Mouse (Mus musculus): ENCODE data around the gene Dhrs11.
A peak's percentile ranks its signal among the peaks of the same experiment; 100 is the strongest.
"Not testable (repeated sequence)": the region's sequence is repeated elsewhere in the genome, so short reads cannot be mapped to it uniquely, and the experiment has no call there.

Dhrs11 gene

DNA sequence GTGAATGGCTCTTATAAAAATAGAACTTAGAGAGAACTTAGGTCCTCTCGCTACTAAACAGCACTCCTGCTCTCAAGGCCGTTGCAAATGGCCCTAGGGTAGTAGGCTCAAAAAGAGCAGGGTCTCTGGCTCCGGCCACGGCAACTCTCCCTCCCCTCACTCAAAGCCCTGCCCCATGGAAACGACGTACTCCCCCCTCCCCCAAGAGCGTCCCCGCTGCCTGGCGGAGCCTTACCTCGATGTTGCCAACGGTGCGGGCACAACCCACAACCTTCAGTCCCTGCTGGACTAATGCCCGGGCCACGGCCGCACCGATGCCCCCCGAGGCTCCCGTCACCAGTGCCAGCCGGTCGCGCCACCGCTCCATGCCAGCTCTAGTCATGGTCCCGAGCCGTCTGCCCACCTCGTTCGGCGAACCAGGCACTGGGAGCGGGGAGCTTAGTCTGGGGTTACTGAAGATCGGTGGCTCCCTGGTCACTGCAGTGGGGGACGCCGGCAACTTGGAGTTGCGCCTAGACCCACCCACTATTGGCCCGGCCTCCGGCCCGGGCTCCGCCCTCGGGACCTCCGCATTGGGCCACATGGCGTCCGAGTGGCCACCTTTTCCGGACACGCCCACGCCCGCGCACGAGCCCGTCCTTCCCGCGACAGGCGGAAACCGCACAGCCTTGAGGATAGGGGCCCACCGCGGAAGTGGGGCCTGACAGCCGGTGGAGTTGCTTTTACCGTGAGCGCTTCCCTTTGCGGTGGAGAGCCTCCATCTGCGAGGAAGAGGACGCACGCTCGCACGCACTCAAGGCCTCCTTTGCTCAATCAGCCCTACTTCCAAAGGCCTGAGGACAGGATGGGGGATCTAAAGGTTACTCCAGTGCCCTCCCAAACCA lies at the start of gene Dhrs11:
Dhrs11 (minus strand) TSS at position 479 of the 884 bp plus-strand sequence.
- DNase-seq (ENCODE audit: low spot score): peak; percentile 97

DNA sequence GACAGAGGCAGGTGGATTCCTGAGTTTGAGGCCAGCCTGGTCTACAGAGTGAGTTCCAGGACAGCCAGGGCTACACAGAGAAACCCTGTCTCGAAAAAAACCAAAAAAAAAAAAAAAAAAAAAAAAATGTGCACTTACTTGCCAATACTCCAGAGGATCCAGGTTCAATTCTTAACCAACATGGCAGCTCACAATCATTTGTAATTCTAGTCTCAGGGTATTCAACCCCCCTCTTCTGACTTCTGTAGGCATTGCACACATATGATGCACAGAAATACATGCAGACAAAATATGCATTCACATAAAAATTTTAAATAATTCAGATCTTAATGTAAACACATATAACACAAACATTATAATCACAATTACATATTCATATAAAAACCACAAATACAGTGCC lies 47.2 kb upstream of the Dhrs11 start:
- not testable (repeated sequence) for DNase-seq (ENCODE audit: low spot score)

DNA sequence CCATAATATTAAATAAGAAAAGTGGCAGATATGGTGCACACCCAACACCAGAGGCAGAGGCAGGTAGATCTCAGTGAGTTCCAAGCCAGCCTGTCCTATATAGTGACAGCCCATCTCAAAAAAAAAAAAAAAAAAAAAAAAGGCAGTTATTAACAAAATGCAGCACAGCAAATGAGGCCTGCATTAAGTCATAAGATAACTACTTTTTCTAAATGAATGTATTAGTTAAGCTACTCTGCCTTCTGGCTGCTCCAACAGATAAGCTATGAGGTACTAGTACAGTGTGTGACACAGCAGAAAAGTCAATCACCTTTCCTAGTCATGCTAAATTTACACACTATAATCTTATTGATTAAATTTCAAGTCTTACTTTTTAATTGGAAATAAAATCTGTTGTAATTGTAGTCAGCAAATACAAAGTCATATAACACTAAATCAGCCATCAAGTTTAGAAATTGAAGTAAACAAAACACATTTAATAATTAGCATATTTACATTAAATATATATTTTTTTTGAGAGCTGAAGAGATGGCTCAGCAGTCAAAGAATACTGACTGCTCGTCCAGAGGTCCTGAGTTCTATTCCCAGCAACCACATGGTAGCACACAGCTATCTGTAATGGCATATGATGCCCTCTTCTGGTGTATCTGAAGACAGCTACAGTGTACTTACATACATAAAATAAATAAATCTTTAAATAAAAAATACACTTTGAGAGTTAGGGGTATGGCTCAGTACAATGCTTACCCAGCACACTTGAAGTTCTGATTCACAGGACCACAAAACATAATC lies 44.4 kb upstream of the Dhrs11 start:
- no peak for DNase-seq (ENCODE audit: low spot score)

DNA sequence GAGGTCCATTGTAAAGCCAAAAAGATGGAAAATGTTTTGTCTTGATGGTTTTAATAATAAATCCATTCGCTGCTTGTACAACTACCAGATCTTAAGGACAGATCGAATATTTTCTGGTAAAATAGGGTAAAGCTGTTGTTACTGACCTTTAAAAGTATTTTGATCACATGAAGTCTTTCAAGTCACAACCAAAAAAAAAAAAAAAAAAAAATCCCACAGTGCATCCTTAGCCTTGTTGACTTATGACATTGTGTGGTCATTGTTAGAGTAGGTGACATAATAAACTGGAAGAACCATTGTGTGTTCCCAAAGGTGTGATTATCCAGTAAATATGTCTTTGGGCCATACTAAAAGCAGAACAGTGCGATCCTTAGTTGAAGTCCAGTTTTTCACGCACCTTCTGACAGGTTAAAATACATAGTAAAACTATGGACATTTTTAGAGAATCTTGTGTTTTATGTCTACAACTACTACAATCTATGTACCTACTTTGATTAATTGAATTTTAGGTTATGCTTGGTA lies 42.8 kb upstream of the Dhrs11 start:
- DNase-seq (ENCODE audit: low spot score): no peak

DNA sequence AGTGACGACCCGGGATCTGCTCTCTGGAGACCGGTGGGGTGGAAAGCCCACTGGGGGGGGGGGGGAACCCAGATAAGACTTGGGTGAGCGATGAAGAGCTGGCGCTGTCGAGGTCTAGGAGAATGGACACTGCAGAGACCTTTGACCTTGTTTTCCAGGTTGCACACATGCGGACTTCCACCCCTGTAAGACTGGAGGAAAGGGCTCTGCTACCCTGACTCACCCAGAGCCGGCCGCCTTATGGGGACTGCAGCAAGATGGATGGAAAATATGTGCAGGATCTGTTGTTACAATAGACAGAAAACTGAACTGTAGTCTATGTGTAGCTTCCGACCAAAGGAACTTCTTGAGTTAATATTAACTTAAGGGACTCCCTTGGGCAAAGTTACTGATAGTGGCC lies 42.3 kb upstream of the Dhrs11 start:
- DNase-seq (ENCODE audit: low spot score): peak; percentile 55

DNA sequence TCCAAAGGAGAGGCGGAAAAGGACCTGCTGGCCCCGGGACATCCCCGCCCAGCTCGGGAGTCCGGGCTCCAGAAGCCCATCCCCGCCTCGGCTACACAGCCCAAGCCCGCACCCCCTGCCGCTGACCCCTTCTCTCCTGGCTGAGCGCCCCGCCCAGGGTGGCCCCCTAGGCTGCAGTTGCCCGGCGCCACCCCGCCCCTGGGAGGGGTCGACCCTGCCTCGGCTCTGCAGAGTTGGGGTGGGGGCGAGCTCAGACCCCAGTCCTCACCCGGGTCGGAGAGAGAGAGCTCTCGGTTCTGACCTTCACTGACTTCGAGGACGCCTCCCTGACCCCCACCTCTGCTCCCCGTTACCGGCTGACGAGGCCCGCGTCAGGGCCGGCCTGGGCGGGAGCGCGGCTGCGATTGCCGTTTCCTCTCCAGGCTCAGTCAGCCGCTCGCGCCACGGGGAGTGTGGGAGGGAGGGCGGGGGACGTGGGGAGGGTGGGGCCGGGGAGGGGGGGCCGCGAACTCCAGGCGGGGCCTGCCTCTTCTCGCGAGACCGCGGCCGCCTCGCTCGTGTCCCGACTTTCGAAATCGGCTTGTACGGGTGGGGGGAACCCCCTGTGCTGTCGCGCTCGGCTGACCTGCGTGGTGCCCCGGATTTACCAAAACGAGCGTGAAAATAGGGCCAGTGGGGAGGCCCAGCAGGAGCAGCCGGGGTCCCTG lies 41.7 kb upstream of the Dhrs11 start, which contains the start of gene Ggnbp2:
Ggnbp2 (minus strand) TSS at position 481 of the 707 bp plus-strand sequence.
- DNase-seq (ENCODE audit: low spot score): peak; percentile 94

DNA sequence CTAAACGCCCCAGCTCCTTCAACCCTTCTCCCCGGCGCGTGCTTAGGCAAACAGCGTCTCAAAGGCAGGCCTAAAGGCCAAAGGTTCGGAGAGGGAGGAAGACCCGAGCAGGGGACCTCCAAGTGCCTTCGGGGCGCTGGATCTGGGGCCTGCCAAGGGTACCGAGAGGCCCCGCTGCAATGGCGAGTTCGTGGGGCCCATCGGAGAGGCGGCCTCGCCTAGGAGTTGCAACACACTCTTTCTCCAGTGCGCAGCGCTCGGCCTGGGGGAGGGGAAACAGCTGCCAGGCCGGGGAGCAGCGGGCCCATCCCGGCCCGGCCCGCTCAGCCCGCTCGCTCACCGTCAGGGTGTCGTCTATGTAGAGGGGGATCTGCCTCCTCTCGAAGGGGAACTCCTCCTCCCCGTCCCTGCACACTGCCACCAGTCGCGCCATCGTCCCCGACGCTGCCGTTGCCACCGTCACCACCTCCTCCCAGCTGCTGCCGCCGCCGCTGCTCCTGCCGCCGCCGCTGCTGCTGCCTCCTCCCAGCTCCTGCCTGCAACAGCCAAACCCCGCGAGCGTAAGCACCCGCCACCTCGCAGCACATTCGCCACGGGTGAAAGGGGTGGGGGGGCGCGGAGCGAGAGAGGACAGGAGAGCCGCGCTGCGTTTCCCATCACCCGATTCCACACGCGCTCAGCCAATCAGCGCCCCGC lies 40.9 kb upstream of the Dhrs11 start:
- DNase-seq (ENCODE audit: low spot score): peak; percentile 96

DNA sequence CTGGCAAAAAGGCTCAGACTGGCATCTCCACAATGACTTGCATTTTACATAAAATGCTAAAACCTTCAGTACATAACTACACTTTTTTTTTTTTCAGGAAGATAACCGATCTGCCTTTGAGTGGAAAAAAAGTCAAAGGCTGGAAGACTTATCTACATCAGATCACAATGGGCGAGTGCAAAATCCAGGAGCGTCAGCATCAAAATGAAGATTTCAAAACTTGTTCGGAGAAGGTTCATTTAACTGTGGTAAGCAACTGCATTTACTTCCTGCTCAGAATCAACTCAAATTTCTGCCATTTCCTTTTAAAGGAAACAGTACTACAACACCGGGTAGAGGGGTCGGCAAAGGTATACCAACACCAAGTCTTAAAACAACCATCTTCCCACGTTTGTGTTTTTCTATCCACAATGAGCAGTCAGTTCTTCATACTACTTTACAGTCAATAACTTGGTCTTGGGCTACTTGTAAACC lies 40.0 kb upstream of the Dhrs11 start:
- no peak for DNase-seq (ENCODE audit: low spot score)

DNA sequence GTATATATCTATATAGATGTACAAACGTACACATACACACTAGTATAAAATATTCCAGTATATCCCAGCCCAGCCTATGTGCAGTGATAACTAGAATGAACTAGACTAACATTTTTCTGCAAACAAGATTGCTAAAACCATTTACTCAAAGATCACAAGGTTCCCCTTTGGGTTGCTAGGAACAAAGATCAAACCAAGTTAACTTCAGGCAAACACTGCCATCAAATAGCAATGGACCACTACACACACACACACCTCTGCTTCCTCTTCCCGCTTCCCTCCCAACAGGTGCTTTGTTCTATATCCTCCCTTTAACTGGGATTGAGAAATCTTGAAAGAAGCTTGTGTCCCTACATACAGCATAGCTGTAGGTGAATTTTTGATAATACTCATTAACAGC lies 38.8 kb upstream of the Dhrs11 start:
- no peak for DNase-seq (ENCODE audit: low spot score)

DNA sequence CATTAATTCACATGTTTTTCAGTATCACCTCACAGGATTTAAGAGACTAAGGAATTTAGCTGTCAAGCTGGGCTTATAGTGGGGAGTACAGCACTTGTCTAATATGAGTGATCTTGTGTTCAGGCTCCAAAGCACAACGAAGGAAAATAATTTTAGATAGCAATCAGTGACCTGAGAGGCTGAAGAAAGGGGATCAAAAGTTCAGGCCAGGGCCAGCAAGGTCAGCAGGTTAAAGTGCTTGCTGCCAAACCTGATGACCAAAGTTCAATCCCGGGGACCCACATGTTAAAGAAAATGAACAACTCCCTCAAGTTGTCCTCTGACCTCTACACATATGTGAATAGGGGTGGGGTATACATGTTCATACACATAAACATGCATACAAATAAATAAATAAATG lies 36.5 kb upstream of the Dhrs11 start:
- no peak for DNase-seq (ENCODE audit: low spot score)

DNA sequence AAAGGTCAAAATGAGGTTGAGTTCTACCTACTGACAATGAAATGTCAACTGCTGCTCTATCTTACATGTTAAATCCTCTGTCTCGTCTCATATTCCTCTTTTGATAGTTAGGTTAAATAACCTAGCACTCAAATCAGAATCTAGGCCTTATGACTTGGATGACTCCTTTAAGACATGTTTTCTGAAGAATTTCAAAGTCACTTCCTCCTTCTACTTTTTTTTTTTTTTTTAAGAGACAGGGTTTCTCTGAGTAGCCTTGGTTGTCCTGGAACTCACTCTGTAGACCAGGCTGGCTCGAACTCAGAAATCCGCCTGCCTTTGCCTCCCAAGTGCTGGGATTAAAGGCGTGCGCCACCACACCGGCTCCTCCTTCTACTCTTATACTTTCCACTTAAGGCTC lies 26.5 kb upstream of the Dhrs11 start:
- no peak for DNase-seq (ENCODE audit: low spot score)

DNA sequence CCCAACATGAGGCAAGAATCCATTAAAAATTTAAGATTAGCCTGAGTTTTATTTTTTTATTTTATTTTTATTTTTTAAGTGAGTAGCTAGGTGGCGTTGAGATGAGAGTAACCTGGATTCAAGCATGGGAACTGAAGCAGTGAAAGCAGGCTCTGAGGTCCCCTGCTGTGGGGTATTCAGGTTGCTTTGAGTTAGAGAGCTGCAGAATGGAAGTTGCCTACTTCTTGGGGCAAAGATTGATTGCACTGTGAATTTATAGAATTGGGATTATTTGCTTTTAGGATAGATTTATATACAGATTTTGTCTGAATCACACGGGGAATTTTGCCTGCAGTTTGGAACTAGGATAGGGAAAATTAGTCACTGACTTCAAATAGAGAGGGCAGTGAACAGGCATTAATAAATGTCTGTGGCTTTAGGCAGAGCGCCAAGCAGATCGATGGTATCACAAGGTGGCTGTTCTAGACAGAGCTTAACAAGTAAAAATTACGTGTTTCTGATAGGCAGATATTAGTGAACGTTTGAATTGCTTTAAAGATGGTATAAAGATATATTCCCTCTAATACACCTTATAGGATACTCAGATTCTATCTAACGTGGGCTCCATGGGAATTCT lies 18.8 kb upstream of the Dhrs11 start:
- no peak for DNase-seq (ENCODE audit: low spot score)

DNA sequence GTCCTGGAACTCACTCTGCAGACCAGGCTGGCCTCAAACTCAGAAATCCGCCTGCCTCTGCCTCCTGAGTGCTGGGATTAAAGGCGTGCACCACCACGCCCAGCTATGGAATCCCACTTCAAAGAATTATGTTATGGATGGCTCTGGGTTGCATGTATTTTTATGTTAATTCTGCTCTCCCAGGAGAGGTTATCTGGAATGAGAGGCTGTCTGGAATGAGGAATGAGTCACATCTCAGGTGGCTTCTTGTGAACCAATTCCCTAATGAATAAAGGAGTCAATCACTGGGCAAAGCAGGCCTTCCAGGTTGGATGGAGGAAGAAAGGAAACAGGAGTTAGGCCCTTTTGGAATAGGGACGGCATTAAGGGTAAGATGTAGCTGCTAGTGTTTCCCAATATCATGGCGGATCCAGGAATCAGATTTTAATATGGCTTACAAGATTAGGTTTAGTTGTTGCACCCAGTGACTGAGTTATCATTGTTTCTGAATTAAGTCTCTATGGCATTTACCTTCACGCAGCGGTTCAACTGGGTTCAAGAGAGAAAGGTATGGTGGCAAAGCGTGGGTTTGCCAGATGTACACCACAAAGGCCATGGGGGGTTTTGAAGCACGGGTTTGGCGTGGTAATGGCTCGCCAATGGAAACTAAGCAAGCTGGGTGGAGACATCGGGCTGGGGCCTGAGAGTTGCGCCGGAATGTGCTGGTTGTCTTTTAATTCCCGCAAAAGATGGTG lies 18.1 kb upstream of the Dhrs11 start:
- no peak for DNase-seq (ENCODE audit: low spot score)

DNA sequence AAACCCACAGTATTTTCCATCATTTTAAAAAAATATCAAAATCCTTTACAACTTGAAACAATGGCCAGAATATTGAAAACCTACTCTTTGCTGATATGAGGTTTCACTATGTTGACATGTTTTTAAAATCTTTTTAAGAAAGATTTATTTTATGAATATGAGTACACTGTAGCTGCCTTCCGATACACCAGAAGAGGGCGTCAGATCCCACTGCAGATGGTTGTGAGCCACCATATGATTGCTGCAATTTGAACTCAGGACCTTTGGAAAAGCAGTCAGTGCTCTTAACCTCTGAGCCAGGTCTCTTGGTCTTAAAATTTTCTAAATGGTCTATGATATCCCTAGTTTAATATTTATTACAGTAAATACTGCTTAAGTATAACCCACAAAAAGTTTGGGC lies 10.5 kb upstream of the Dhrs11 start:
- no peak for DNase-seq (ENCODE audit: low spot score)

DNA sequence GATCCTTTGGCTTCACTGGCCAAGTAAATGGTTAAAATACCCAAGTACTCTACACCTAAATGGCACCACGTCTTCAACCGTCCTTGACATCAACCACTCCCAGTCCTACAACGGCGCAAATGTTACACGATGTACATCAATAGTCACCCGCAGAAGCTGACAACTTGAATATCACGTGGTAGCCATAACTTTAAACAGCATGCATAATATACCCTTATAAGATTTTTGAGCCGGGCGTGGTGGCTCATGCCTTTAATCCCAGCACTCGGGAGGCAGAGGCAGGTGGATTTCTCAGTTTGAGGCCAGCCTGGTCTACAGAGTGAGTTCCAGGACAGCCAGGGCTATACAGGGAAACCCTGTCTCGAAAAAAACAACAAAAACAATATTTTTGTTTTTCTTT lies 701 bp upstream of the Dhrs11 start:
- DNase-seq (ENCODE audit: low spot score): not testable (repeated sequence)

DNA sequence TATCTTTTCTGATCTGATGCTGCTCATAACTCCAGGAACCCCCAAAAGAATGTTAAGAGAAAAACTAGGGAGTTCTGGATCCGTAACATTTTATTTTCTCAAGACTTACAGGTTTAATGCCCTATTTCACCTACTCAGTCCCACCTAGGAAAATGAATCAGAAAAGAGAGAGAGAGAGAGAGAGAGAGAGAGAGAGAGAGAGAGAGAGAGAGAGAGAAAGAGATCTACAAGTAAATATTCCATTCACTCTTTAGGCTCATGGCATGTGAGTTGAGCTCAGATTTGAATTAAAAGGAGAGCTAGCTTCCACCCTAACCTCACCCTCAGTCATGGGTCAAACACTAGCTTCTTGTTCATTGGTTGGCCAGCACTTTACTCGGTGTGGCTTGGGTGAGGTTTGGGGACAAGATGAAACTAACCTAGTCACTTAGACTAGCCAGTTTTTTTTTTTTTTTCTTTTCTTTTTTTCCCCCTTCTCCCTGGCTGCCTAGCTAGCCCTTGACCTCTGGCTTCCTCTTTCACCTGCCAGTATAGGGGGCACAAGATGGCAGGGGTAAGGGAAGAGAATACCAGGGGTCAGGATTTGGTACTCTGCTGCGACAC lies 792 bp downstream of the Dhrs11 start:
- DNase-seq (ENCODE audit: low spot score): no peak

DNA sequence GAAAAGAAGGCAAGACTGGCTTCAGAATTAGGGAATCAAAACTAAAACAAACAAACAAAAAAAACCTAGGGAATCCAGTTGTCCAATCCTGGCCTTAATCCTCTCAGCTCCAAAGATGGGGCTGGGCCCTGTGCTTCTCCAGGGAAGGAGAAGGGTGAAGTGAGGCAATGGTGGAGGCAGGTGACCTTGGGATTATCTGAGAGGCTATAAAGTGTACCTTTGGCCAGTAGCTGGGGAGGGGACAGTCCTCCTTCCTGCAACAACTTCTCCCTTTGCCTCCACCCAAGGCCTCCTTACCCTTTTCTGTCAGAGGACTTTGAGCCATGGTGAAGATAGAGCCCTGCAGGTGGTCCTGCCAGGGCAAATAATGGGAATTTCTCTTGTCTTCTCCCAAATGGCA lies 1.3 kb downstream of the Dhrs11 start:
- peak; percentile 40 for DNase-seq (ENCODE audit: low spot score)

DNA sequence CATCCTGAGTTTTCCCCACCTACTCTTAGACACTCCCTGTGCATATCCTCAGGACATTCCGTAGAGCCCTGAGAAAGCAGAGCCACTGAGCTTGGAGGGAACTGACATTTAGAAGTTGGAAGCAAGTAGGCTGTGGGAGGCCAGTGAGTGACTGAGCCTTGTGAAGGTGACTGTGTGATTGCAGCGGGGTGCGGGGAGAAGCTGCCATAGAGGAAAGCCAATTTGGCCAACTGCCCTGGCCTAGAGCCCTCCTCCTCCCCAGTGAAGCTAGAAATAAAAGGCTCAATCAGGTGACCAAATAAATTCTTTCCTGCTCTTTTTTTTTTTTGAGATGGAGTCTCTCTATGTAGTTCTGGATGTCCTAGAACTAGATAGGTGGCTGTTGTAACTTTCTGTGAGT lies 2.6 kb downstream of the Dhrs11 start:
- DNase-seq (ENCODE audit: low spot score): peak; percentile 78

DNA sequence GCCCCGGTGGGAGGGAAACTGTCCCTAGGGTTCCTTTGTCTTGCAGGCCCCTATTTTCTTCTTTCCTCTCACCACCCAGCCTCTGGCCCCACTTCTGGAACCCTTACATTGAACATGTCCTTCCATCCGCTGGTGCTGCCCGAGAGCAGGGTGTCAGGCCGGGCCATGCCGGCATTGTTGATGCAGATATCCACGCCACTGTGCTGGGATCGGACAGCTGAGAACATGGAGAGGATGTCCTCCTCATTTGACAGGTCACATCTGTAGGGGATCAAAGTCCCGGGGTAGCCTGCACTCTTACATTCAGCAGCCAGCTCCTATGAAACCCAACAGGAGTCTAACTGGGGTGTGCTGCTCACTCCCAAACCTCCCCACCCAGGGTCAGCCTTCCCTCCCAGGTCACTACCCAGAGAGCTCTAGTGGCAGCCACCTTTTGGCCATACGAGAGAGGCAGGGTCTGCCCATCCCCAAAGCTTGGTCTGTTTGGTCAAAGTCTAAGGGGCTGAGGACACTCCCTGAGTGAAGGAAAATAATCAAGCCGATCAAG lies 3.5 kb downstream of the Dhrs11 start:
- DNase-seq (ENCODE audit: low spot score): peak; percentile 45

DNA sequence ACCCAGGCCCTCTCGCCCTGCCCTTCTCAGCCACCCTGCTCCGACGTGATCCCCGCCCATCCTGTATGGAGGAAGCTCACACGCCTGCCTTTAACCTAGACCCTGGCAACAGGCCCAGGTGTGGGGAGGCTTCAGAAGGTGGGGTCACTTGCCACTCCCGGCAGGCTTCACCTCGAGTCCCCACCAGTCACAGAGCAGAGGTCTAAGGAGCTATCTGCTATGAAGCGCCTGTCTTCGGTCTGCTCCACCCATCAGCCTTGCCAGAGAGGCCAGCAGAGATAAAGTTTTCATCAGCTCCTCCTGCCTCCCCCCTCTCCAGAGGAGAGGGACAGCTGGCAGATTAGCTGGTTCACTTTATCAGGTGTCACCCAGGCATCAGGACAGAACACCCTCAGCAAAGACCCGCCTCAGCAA lies 5.3 kb downstream of the Dhrs11 start:
- DNase-seq (ENCODE audit: low spot score): peak; percentile 70

Measured in testis, postnatal 10 days (tissue).